Mouse (Mus musculus) limb, embryonic 14.5 days (tissue): Measurements from ENCODE around the gene Ugt1a5. TPM values are rescaled to one million over a fixed set of nuclear protein-coding genes. Genes with fewer than 3 reads are reported as not detected.
A peak's percentile ranks its signal among the peaks of the same experiment; 100 is the strongest.

Source experiments
- ATAC-seq: fragments of 200-750 bp; cut with Nextera tagmentation; 2 replicates; pipeline ENCODE4 v1.8.0; 2017; ENCODE audit warnings: low read depth, moderate number of reproducible peaks, moderate TSS enrichment; ENCODE audit not compliant: low FRiP score
- DNase-seq: peaks from one replicate; pipeline ENCODE4 v3.0.0-alpha.2; 2015; ENCODE audit warnings: low spot score
- H3K27ac ChIP-seq: fragments of 300-500 bp; sonication (generic); replicated peaks from 2 replicates; pipeline ENCODE4 v1.5.1; 2014; ENCODE audit warnings: low read depth, mild to moderate bottlenecking, low read length, moderate library complexity, mixed read lengths
- H3K27me3 ChIP-seq: fragments of 300-500 bp; sonication (generic); 2 replicates; pipeline ENCODE4 v1.6.1; 2014; ENCODE audit warnings: low read length, mixed read lengths; ENCODE audit not compliant: control insufficient read depth, insufficient read depth
- H3K36me3 ChIP-seq: fragments of 300-500 bp; sonication (generic); 2 replicates; pipeline ENCODE4 v1.6.1; 2014; ENCODE audit warnings: mild to moderate bottlenecking, low read length, moderate library complexity, mixed read lengths; ENCODE audit not compliant: control insufficient read depth, insufficient read depth
- H3K4me1 ChIP-seq: fragments of 300-500 bp; sonication (generic); 2 replicates; pipeline ENCODE4 v1.6.1; 2014; ENCODE audit warnings: antibody characterized with exemption, low read length, mixed read lengths; ENCODE audit not compliant: control insufficient read depth, insufficient read depth
- H3K4me2 ChIP-seq: fragments of 300-500 bp; sonication (generic); replicated peaks from 2 replicates; pipeline ENCODE4 v1.6.1; 2014; ENCODE audit warnings: low read depth, mild to moderate bottlenecking, low read length, moderate library complexity; ENCODE audit not compliant: severe bottlenecking
- H3K4me3 ChIP-seq: fragments of 300-500 bp; sonication (generic); replicated peaks from 2 replicates; pipeline ENCODE4 v1.5.1; 2014; ENCODE audit warnings: low read length
- H3K9ac ChIP-seq: fragments of 300-500 bp; sonication (generic); 2 replicates; pipeline ENCODE4 v1.6.1; 2014; ENCODE audit warnings: mild to moderate bottlenecking, low read depth, low read length, moderate library complexity; ENCODE audit not compliant: severe bottlenecking
- H3K9me3 ChIP-seq: fragments of 300-500 bp; sonication (generic); 2 replicates; pipeline ENCODE4 v1.6.1; 2016; ENCODE audit warnings: low read length; ENCODE audit not compliant: control insufficient read depth
- POLR2A ChIP-seq: fragments of 200-500 bp; IDR thresholded peaks from 2 replicates; pipeline ENCODE4 v1.8.0; 2012; ENCODE audit warnings: inconsistent platforms, mild to moderate bottlenecking, moderate library complexity, borderline replicate concordance; ENCODE audit not compliant: insufficient read depth, insufficient read length; ENCODE audit errors: extremely low read depth
- WGBS: fragments of 180-500 bp; shearing (Covaris S2); extraction: QIAGEN DNeasy Blood & Tissue Kit; methylation state at CpG from one replicate; pipeline ENCODE4 v1.1.7; 2014; 5-methylcytosine and 5-hydroxymethylcytosine counted together
- polyA plus RNA-seq, 2 experiments: library from polyadenylated mRNA; depleted of rRNA in 1 of 2; stranded (reverse) in 1 of 2; unstranded in 1 of 2; fragments of >200 nt; fragmentation: Nextera tagmentation in 1 of 2; extraction: Ambion mirVana in 1 of 2; gene quantifications; 2 replicates each; pipeline versions ENCODE4 v1.2.1 to v1.2.3; 2012 to 2014

Ugt1a5 gene
- polyA plus RNA-seq, 2 experiments = 0.08 TPM; not detected in 1

DNA sequence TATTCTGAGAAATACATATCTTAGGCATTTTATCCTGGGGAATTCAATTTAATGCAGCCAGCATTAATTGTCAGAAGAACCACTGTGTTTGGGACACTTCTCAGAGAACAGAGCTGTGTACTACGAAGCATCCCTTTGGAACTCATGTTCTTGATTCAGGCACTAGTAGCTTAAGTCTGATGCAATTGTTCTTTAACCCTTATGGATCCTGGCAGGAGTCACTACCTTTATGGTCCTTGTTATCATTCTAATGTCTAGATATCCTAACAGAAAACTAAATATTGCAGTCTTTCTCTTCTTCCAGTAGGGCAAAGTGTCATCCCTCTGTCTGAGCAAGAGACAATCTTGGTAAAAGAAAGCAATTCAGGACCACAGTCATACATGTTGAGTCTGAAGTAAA lies 47.2 kb downstream of the Ugt1a5 start:
- ATAC-seq (no peak), DNase-seq (no peak)
- WGBS = 74% methylated on average over 1 of the region's 1 CpGs
- Histone ChIP-seq H3K36me3 (no peaks in the 10 kb centered on the region), H3K9me3 (peaks cover 61% of the 10 kb centered on the region), H3K4me1 (no peaks in the 10 kb centered on the region), H3K4me3 (no peak overlapping the region), H3K27ac (no peak overlapping the region), H3K4me2 (no peak overlapping the region), H3K27me3 (no peaks in the 10 kb centered on the region), H3K9ac (no peak overlapping the region)
- no peak for TF ChIP-seq POLR2A

DNA sequence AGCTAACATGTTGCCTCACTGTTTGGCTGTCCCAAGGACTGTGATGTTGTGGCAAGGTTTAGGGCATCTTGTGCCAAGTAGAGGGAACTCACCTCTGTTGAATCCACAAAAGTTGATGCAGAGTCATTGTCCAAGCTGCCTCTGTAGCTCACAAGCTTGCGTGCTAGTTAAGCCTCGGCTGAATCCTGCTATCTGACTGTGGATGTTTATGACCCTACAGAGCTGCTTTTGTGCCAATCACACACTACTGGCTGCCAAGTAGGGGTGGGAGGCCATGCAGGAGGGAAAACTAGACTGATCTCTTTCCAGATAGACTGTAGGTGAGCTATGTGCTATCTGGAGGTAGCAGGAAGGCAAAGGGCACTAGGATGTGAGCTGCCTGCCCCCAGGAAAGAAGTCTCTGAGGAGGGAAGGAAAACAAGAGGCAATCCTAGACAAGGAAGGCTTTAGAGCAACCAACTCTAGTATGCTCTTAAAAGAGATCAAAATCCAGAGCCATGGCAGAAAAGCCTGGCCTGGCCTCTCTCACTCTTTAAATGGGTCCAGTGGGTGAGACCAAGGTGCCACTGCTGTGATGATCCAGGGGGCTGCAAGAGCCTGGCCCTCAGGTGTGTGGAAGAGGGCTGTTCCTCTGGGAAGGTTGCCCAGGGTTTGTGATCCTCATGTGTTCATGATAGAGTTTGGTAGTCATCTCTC lies 48.1 kb downstream of the Ugt1a5 start:
- ATAC-seq (no peak), DNase-seq (peak; percentile 21)
- H3K4me3 ChIP-seq = no peak overlapping the region
- no peak for TF ChIP-seq POLR2A
- no peak overlapping the region for H3K27ac ChIP-seq
- H3K4me2 ChIP-seq = no peak overlapping the region
- 79% methylated on average over 2 of the region's 2 CpGs for WGBS
- H3K9ac ChIP-seq = no peak overlapping the region
- no peaks in the 10 kb centered on the region for H3K27me3 ChIP-seq
- no peaks in the 10 kb centered on the region for H3K36me3 ChIP-seq
- H3K4me1 ChIP-seq = no peaks in the 10 kb centered on the region
- H3K9me3 ChIP-seq = peaks cover 61% of the 10 kb centered on the region

GRCm38 (mm10) chr1:88214462-88214952 lies 48.7 kb downstream of the Ugt1a5 start:
- Histone ChIP-seq H3K9ac (no peak overlapping the region), H3K4me3 (no peak overlapping the region), H3K4me1 (no peaks in the 10 kb centered on the region), H3K4me2 (no peak overlapping the region), H3K9me3 (peaks cover 61% of the 10 kb centered on the region), H3K36me3 (no peaks in the 10 kb centered on the region), H3K27me3 (no peaks in the 10 kb centered on the region), H3K27ac (no peak overlapping the region)
- no peak for ATAC-seq
- no peak for TF ChIP-seq POLR2A
- WGBS = 75% methylated on average over 2 of the region's 2 CpGs
- DNase-seq = peak; percentile 31

DNA sequence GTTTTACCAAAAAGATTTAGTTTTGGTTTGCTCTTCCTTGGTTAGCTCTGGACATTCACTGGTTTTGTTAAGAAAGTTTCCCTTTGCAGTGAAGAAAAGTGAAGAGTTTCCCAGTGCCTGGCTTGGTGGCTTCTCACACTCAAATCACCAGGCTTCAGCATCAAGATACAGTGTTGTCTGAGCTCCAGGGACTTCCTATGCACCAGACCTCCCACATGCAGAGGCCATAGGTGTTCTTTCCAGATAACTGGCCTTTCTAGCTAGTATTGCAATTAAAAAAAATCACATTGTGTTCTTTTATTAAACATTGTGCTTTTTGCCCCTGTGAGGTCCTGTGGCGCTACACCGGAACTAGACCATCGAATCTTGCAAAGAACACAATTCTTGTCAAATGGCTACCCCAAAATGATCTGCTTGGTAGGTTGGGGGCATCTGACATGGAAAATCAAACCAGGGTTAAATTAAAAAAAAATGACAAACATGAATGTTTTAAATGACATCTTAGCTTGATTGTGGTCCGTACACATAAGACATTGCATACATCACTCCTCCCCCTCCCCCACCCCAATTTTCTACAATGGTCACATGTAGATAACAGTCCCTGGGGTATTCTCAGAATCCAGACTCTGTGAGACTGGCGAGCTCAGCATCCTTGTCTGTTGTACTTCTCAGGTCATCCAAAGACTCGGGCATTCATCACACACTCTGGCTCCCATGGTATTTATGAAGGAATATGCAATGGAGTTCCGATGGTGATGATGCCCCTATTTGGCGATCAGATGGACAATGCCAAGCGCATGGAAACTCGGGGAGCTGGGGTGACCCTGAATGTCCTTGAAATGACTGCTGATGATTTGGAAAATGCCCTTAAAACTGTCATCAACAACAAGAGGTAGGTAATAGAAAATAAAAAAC lies 49.9 kb downstream of the Ugt1a5 start:
- H3K27ac ChIP-seq = no peak overlapping the region
- peak; percentile 7 for DNase-seq
- H3K4me2 ChIP-seq = no peak overlapping the region
- no peak overlapping the region for H3K9ac ChIP-seq
- ATAC-seq = no peak
- no peaks in the 10 kb centered on the region for H3K36me3 ChIP-seq
- H3K4me3 ChIP-seq = no peak overlapping the region
- no peaks in the 10 kb centered on the region for H3K4me1 ChIP-seq
- TF ChIP-seq POLR2A = no peak
- WGBS = 69% methylated on average over 10 of the region's 10 CpGs
- H3K27me3 ChIP-seq = no peaks in the 10 kb centered on the region
- peaks cover 61% of the 10 kb centered on the region for H3K9me3 ChIP-seq

DNA sequence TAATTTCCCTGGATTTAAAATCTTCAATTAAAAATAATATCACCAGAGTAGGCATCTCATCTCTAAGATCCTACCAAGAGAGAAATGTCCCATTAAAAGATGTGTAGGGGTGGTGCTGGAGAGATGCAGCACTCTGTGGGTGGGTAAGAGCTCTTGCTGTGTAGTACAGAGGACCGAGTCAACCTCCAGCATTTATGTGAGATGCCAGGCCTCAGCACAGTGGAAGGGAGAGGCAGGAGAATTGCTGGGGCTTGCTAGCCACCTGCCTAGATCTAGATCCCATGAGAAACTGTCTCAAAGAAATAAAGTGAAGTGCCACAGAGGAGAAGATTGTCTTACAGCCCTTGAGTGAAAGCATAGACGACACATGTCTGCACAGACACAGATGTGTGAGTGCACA lies 50.7 kb downstream of the Ugt1a5 start:
- H3K27ac ChIP-seq = no peak overlapping the region
- no peaks in the 10 kb centered on the region for H3K36me3 ChIP-seq
- no peak for DNase-seq
- H3K9ac ChIP-seq = no peak overlapping the region
- no peak for ATAC-seq
- H3K9me3 ChIP-seq = peaks cover 58% of the 10 kb centered on the region
- H3K27me3 ChIP-seq = no peaks in the 10 kb centered on the region
- H3K4me1 ChIP-seq = no peaks in the 10 kb centered on the region
- 55% methylated on average over 2 of the region's 2 CpGs for WGBS
- H3K4me2 ChIP-seq = no peak overlapping the region
- no peak for TF ChIP-seq POLR2A
- H3K4me3 ChIP-seq = no peak overlapping the region
